Mouse (Mus musculus) C2C12 (cell line): ENCODE data around the gene Rhebl1.

Experiments
- CEBPB ChIP-seq: IDR thresholded peaks from one replicate; pipeline ENCODE4 v1.6.1; 2011; ENCODE audit warnings: low read depth, mild to moderate bottlenecking, control low read depth, moderate library complexity
- CTCF ChIP-seq: IDR thresholded peaks from one replicate; pipeline ENCODE4 v1.5.1; 2011; ENCODE audit not compliant: control insufficient read depth, insufficient read depth, insufficient read length

DNA sequence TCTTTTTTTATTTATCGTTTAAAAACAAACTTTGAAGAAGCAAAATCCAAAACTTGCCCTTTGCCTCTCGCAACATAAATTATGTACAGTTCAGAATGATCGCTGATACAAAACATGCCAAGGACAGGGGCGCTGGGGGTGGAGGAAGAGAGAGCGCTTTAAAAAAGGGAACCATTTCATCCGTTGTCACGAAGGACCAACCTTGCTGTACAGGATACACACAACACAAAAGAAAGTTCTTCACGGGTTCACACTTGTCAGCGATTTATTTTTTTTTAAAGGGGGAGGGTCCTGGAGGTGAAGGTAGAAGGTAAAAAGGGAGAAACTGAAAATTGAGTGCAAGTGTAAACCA lies 62.7 kb downstream of the Rhebl1 start:
- no peak for TF ChIP-seq CTCF
- no peak for TF ChIP-seq CEBPB
